Comparison of ENCODE assay signal across 18 mouse cellular contexts in the genomic region with DNA sequence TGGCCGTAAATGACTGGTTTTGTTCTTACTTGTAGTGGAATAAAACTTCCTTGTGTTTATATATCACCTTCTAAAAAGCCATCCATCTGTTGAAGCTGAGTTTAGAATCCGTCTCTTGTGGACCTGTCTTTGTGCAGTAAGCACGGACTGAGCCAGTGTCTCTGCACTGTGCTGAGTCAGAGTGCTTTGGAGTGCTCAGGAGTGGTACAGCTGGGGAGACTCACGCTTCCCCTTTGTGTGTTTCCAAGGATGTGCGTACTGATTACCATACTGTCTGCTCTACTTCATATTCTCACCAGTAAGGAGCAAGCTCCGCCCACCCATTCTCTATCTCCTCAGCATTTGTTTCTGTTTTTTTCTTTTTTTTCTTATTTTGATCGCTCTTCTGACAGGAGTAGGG.
DNase-seq lines count a peak whose midpoint lies in the region; ATAC-seq and TF ChIP-seq lines count a peak whose summit lies in the region.
"Had no signal": no experiment of that assay in that cellular context is flagged by ENCODE, and none has a peak within 500 bp of the region (broad histone marks: within the 10 kb centered on the region; RNA-seq: fewer than 3 reads in every experiment).

No protein-coding gene starts in this region.

- no peaks in the 10 kb centered on the region for H3K79me2 ChIP-seq in CH12.LX (replicated peaks; ENCODE audit: control insufficient read depth, extremely low read depth, insufficient read depth, poor library complexity, severe bottlenecking)
- H3K79me2 ChIP-seq in heart, adult 2 months (replicated peaks; ENCODE audit: control insufficient read depth, insufficient read depth, low read length), result no peaks in the 10 kb centered on the region

- no peak for TF ChIP-seq RAD21 in CH12.LX (IDR thresholded peaks at IDR 0.05; ENCODE audit: low read depth, low read length)

- no peak for TF ChIP-seq EP300 in CH12.LX (IDR thresholded peaks at IDR 0.05; ENCODE audit: low read length)
- TF ChIP-seq EP300 in heart, adult 2 months (IDR thresholded peaks at IDR 0.05; ENCODE audit: insufficient read depth, low read depth, low read length), result no peak

- no peak for TF ChIP-seq CTCF in CH12.LX (conservative IDR thresholded peaks at IDR 0.05 in 1 of 2, IDR thresholded peaks at IDR 0.05 in 1 of 2; ENCODE audit: low read depth in 2 of 2, low read length in 2 of 2)
- TF ChIP-seq CTCF in heart, adult 2 months (IDR thresholded peaks at IDR 0.05), result no peak

- H3K4me2 ChIP-seq in CH12.LX (ENCODE audit: insufficient read depth, low read depth, poor library complexity, severe bottlenecking), result no peak overlapping the region
- H3K4me2 ChIP-seq in forebrain, embryonic 14.5 days (ENCODE audit: low read length), result no peak overlapping the region
- H3K4me2 ChIP-seq: hindbrain, embryonic 12.5 days; intestine, embryonic 15.5 days; kidney, embryonic 15.5 days; liver, embryonic 12.5 days had no signal

- in situ Hi-C loops in CH12.LX (cut with MboI; ENCODE audit: low pct_ligation_motif_present, low pct_unique_long_range_greater_than_20kb, low sequenced_read_pairs), result no loop called here

- H3K36me3 ChIP-seq in CH12.LX (replicated peaks in 1 of 2; ENCODE audit: control insufficient read depth in 1 of 2, insufficient read depth in 1 of 2, low read length in 1 of 2), result no peaks in the 10 kb centered on the region
- H3K36me3 ChIP-seq in forebrain, embryonic 14.5 days (ENCODE audit: control insufficient read depth, insufficient read depth, low read length), result no peaks in the 10 kb centered on the region
- H3K36me3 ChIP-seq in heart, adult 2 months (ENCODE audit: control insufficient read depth, insufficient read depth, low read length), result no peaks in the 10 kb centered on the region
- H3K36me3 ChIP-seq: embryonic facial prominence, embryonic 10.5 days; hindbrain, embryonic 12.5 days; intestine, embryonic 15.5 days; kidney, embryonic 15.5 days; liver, embryonic 12.5 days; midbrain, embryonic 10.5 days had no signal

- no peak overlapping the region for H3K4me3 ChIP-seq in CH12.LX (replicated peaks in 1 of 3; ENCODE audit: low read depth in 2 of 3, low read length in 2 of 3, poor library complexity in 1 of 3)
- no peak overlapping the region for H3K4me3 ChIP-seq in forebrain, embryonic 14.5 days (ENCODE audit: low read depth, low read length)
- no peak overlapping the region for H3K4me3 ChIP-seq in heart, adult 2 months
- H3K4me3 ChIP-seq: embryonic facial prominence, embryonic 10.5 days; hindbrain, embryonic 12.5 days; intestine, embryonic 15.5 days; kidney, embryonic 15.5 days; liver, embryonic 12.5 days; midbrain, embryonic 10.5 days had no signal

- TF ChIP-seq POLR2A in CH12.LX (IDR thresholded peaks at IDR 0.05; ENCODE audit: low read depth, low read length), result no peak
- no peak for TF ChIP-seq POLR2A in heart, adult 2 months (IDR thresholded peaks at IDR 0.05; ENCODE audit: insufficient read depth, low read depth, low read length)

- dilution Hi-C loops in CH12.LX (cut with MboI; ENCODE audit: extremely low pct_ligation_motif_present, extremely low pct_unique_long_range_greater_than_20kb, low sequenced_read_pairs), result no loop called here

- H3K4me1 ChIP-seq in CH12.LX (ENCODE audit: control insufficient read depth in 1 of 2, insufficient read depth in 2 of 2), result peaks cover 0 to 6% of the 10 kb centered on the region in 2 experiments; a peak in 2 of 4 replicates
- H3K4me1 ChIP-seq in forebrain, embryonic 14.5 days (ENCODE audit: control insufficient read depth, insufficient read depth, low read length), result no peaks in the 10 kb centered on the region
- no peaks in the 10 kb centered on the region for H3K4me1 ChIP-seq in heart, adult 2 months (ENCODE audit: control insufficient read depth, insufficient read depth, low read length)
- H3K4me1 ChIP-seq: embryonic facial prominence, embryonic 10.5 days; hindbrain, embryonic 12.5 days; liver, embryonic 12.5 days; midbrain, embryonic 10.5 days had no signal

- WGBS in forebrain, embryonic 14.5 days, result 83% methylated on average over 7 of the region's 7 CpGs
- WGBS in heart, adult 2 months, result 64% methylated on average over 7 of the region's 7 CpGs

- no peak for ATAC-seq in forebrain, embryonic 14.5 days
- ATAC-seq: intestine, embryonic 15.5 days; liver, embryonic 12.5 days had no signal

- H3K9ac ChIP-seq in CH12.LX (ENCODE audit: insufficient read depth, low read depth), result no peak overlapping the region
- H3K9ac ChIP-seq in forebrain, embryonic 14.5 days (ENCODE audit: low read length), result no peak overlapping the region
- no peak overlapping the region for H3K9ac ChIP-seq in heart, adult 2 months (ENCODE audit: low read depth, low read length)
- H3K9ac ChIP-seq: hindbrain, embryonic 12.5 days; intestine, embryonic 15.5 days; kidney, embryonic 15.5 days; liver, embryonic 12.5 days had no signal

- peak; percentile 6 for DNase-seq in layer of hippocampus, adult 9-11 months
- no peak for DNase-seq in layer of hippocampus, adult 9-10 months (ENCODE audit: low spot score)
- DNase-seq in CH12.LX (ENCODE audit: extremely low read depth) (peak; percentile 16), MN1 (ENCODE audit: low spot score) (no peak)
- peak; percentile 23 for DNase-seq in forebrain, embryonic 14.5 days (ENCODE audit: low spot score)
- peak; percentile 12 to 84 for DNase-seq in left cerebral cortex, postnatal 25 days (ENCODE audit: low spot score in 2 of 2)
- DNase-seq in spleen, postnatal 4 days (ENCODE audit: low spot score in 2 of 2), result no peak
- no peak for DNase-seq in heart, adult 2 months
- DNase-seq: adrenal gland, postnatal 25 days; cerebellum, postnatal 25 days; gastrocnemius, postnatal 10 days; thymus, postnatal 14 days had no signal

- no peaks in the 10 kb centered on the region for H3K9me3 ChIP-seq in CH12.LX (replicated peaks; ENCODE audit: low read length)
- H3K9me3 ChIP-seq in forebrain, embryonic 14.5 days (replicated peaks; ENCODE audit: control insufficient read depth, low read length), result no peaks in the 10 kb centered on the region
- H3K9me3 ChIP-seq: embryonic facial prominence, embryonic 10.5 days; hindbrain, embryonic 12.5 days; intestine, embryonic 15.5 days; kidney, embryonic 15.5 days; liver, embryonic 12.5 days; midbrain, embryonic 10.5 days had no signal

- no peaks in the 10 kb centered on the region for H3K27me3 ChIP-seq in CH12.LX (replicated peaks)
- no peaks in the 10 kb centered on the region for H3K27me3 ChIP-seq in forebrain, embryonic 14.5 days (replicated peaks; ENCODE audit: control insufficient read depth, insufficient read depth, low read length)
- H3K27me3 ChIP-seq in heart, adult 2 months (ENCODE audit: control insufficient read depth, insufficient read depth, low read length), result no peaks in the 10 kb centered on the region
- H3K27me3 ChIP-seq: hindbrain, embryonic 12.5 days; intestine, embryonic 15.5 days; liver, embryonic 12.5 days had no signal

- intact Hi-C loops in left cerebral cortex, postnatal 25 days (cut with DNase I), result no loop called here
- intact Hi-C loops in heart, adult 2 months (cut with DNase I), result no loop called here

- no peak overlapping the region for H3K27ac ChIP-seq in CH12.LX (ENCODE audit: insufficient read depth, low read depth)
- H3K27ac ChIP-seq in forebrain, embryonic 14.5 days (ENCODE audit: low read depth, low read length), result no peak overlapping the region
- H3K27ac ChIP-seq in heart, adult 2 months, result no peak overlapping the region
- H3K27ac ChIP-seq: embryonic facial prominence, embryonic 10.5 days; hindbrain, embryonic 12.5 days; intestine, embryonic 15.5 days; kidney, embryonic 15.5 days; liver, embryonic 12.5 days; midbrain, embryonic 10.5 days had no signal

TF ChIP-seq in CH12.LX, 34 proteins besides CTCF, POLR2A, EP300 and RAD21:
- TF ChIP-seq ZMIZ1 (IDR thresholded peaks at IDR 0.05; ENCODE audit: low read depth, low read length), result no peak
- no peak for TF ChIP-seq CHD2 (IDR thresholded peaks at IDR 0.05; ENCODE audit: low read length)
- no peak for TF ChIP-seq MYC (IDR thresholded peaks at IDR 0.05; ENCODE audit: low read depth, low read length)
- TF ChIP-seq USF1 (IDR thresholded peaks at IDR 0.05; ENCODE audit: low read depth, low read length), result no peak
- TF ChIP-seq NELFE (IDR thresholded peaks at IDR 0.05; ENCODE audit: low read depth, low read length), result no peak
- no peak for TF ChIP-seq ZKSCAN1 (IDR thresholded peaks at IDR 0.05; ENCODE audit: borderline replicate concordance, low read depth, low read length)
- no peak for TF ChIP-seq TBP (conservative IDR thresholded peaks at IDR 0.05; ENCODE audit: low read depth, low read length)
- TF ChIP-seq SMC3 (IDR thresholded peaks at IDR 0.05; ENCODE audit: low read depth, low read length), result no peak

Comparison
In these comparisons a context has a peak if more than half of its experiments do, and no peak if none do; other contexts are left out.
1. DNase-seq: peak in layer of hippocampus, adult 9-11 months (single experiment), CH12.LX (single experiment), forebrain, embryonic 14.5 days (single experiment) and left cerebral cortex, postnatal 25 days (2 of 2); none in layer of hippocampus, adult 9-10 months (single experiment), spleen, postnatal 4 days (0 of 2), heart, adult 2 months (0 of 2) and MN1 (single experiment).